Mouse (Mus musculus) adrenal gland, adult 10 weeks (tissue): ENCODE results near the gene Ifitm6. TPM values are rescaled to one million over a fixed set of nuclear protein-coding genes. Genes with fewer than 3 reads are reported as not detected.

Experiments used
- polyA plus RNA-seq: library from polyadenylated mRNA; stranded (reverse); fragments of 350-450 nt; fragmentation: Illumina TruSeq; extraction: RNeasy Lipid Tissue Mini Kit (QIAGEN cat#74804); gene quantifications from one replicate; pipeline ENCODE4 v1.2.3, GENCODE M21; 2014; ENCODE audit warnings: low read depth, low replicate concordance

Gene Ifitm6
- polyA plus RNA-seq: not detected

GRCm38 (mm10) chr7:141017824-141018223, at the start of gene Ifitm6:
Gene Ifitm6, minus strand, starts transcription at chr7:141017924.

GRCm38 (mm10) chr7:141060426-141061242, 42.9 kb upstream of the Ifitm6 start, which contains the start of gene B4galnt4:
Gene B4galnt4, plus strand, starts transcription at chr7:141061104.

DNA sequence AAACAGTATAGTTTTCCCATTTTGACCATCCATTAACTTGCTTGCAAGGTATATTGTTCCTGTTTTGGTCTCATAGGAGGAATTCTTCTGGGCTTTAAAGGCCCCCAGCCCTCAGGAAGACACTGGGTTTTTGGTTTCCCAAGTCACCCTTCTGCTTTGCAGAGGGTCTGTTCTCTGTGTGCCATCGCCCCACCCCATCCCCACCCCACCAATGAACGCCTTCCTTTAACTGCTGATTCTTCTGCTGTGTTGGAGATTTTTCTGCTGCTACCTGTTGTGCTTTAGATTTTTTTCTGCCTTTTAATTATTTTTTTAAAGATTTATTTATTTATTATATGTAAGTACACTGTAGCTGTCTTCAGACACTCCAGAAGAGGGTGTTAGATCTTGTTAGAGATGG, 11.1 kb upstream of the Ifitm6 start, which contains the start of gene Gm17387:
Gm17387 (plus strand) TSS at position 301 of the 400 bp plus-strand sequence.

DNA sequence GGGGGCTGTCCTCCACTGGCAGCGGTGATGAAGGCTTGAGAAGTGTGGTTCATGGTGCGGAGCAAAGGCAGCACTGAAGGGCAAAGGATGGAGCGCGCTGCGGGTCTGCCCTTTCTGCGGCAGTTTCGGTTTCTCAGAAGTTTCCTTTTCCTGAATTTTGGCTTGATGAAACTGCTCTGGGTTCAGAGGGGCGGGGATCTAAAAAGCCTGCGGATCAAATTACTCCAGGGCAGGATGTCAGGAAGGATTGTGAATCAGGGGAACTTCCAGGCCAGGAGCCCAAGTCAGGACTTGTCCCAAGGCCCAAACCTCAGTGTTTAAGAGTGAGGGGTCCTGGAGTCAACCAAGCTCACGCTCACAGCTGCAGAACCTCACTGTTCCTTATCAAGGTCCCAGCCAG, 7.1 kb downstream of the Ifitm6 start, which contains the start of gene Ifitm3:
Ifitm3 (minus strand) TSS at position 178 of the 400 bp plus-strand sequence.

DNA sequence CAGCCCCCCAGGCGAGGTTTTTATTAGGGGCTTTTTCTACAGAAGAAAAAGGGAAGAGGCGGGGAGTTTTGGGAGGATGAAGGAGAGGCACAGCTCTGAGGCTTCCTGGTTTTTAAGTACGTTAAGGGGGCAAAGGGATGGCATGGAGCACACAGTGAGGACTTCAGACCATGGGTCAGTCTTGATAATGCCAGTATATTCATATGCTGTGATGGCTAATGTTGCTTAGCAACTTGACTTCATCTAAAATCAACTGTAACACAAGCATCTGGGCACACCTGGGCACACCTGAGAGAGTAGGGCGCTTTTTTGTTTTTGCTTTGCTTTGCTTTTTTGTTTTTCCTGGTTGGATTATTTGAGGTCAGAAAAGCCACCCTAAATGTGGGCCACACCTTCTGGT, 50.8 kb downstream of the Ifitm6 start, which contains the start of gene Ifitm1:
Ifitm1 (plus strand) TSS at position 301 of the 400 bp plus-strand sequence.

Other genes starting within 250 kb of the Ifitm6 start
- gene Syce1, start 230.1 kb downstream of the Ifitm6 start, polyA plus RNA-seq: not detected
- gene Zfp941, start 195.7 kb downstream of the Ifitm6 start, polyA plus RNA-seq: 2.6 TPM
- gene Urah, start 182.9 kb downstream of the Ifitm6 start, polyA plus RNA-seq: not detected
- not detected for gene Scgb1c1, start 172.4 kb downstream of the Ifitm6 start, polyA plus RNA-seq
- not detected for gene Odf3, start 170.1 kb downstream of the Ifitm6 start, polyA plus RNA-seq
- gene Gm45785, start 161.6 kb downstream of the Ifitm6 start, polyA plus RNA-seq: not detected
- gene Ric8a, start 161.0 kb downstream of the Ifitm6 start, polyA plus RNA-seq: 6.5 TPM
- 2.8 TPM for gene Bet1l, start 160.3 kb downstream of the Ifitm6 start, polyA plus RNA-seq
- gene Psmd13, start 136.0 kb downstream of the Ifitm6 start, polyA plus RNA-seq: 154 TPM
- 2.4 TPM for gene Sirt3, start 135.6 kb downstream of the Ifitm6 start, polyA plus RNA-seq
- gene Cox8b, start 117.5 kb downstream of the Ifitm6 start, polyA plus RNA-seq: 4.0 TPM
- 0.35 TPM for gene Nlrp6, start 97.0 kb downstream of the Ifitm6 start, polyA plus RNA-seq
- 2.7 TPM for gene Pgghg, start 76.5 kb downstream of the Ifitm6 start, polyA plus RNA-seq
- gene Ifitm5, start 67.6 kb downstream of the Ifitm6 start, polyA plus RNA-seq: not detected
- not detected for gene Gm45717, start 62.0 kb downstream of the Ifitm6 start, polyA plus RNA-seq
- 160 TPM for gene Ifitm2, start 61.9 kb downstream of the Ifitm6 start, polyA plus RNA-seq
- 1.6 TPM for gene Ifitm1, start 50.7 kb downstream of the Ifitm6 start, polyA plus RNA-seq
- gene Ifitm3, start 7.2 kb downstream of the Ifitm6 start, polyA plus RNA-seq: 14.5 TPM
- not detected for gene Gm17387, start 11.2 kb upstream of the Ifitm6 start, polyA plus RNA-seq
- gene B4galnt4, start 43.2 kb upstream of the Ifitm6 start, polyA plus RNA-seq: not detected
- not detected for gene Pkp3, start 60.3 kb upstream of the Ifitm6 start, polyA plus RNA-seq
- not detected for gene Sigirr, start 82.6 kb upstream of the Ifitm6 start, polyA plus RNA-seq
- gene Ano9, start 99.9 kb upstream of the Ifitm6 start, polyA plus RNA-seq: not detected
- 20.6 TPM for gene Ptdss2, start 104.5 kb upstream of the Ifitm6 start, polyA plus RNA-seq
- 5.4 TPM for gene Rnh1, start 154.9 kb upstream of the Ifitm6 start, polyA plus RNA-seq
- 8.7 TPM for gene Hras, start 176.1 kb upstream of the Ifitm6 start, polyA plus RNA-seq
- gene Lrrc56, start 176.2 kb upstream of the Ifitm6 start, polyA plus RNA-seq: 0.58 TPM
- gene Lmntd2, start 196.2 kb upstream of the Ifitm6 start, polyA plus RNA-seq: not detected
- gene Rassf7, start 197.9 kb upstream of the Ifitm6 start, polyA plus RNA-seq: 0.64 TPM
- 17.6 TPM for gene Phrf1, start 210.9 kb upstream of the Ifitm6 start, polyA plus RNA-seq
- 19.8 TPM for gene Irf7, start 248.6 kb upstream of the Ifitm6 start, polyA plus RNA-seq